Mouse (Mus musculus) layer of hippocampus, postnatal 25 days (tissue): Measurements from ENCODE around the gene Eml1. TPM values are rescaled to one million over a fixed set of nuclear protein-coding genes. Genes with fewer than 3 reads are reported as not detected.

ENCODE experiments used
- DNase-seq, 2 experiments: peaks; one replicate each; pipeline ENCODE4 v3.0.0; 2022; ENCODE audit warnings: mixed read lengths in 2 of 2, low spot score in 1 of 2; ENCODE audit errors: extremely low spot score in 1 of 2
- total RNA-seq, 2 experiments: library from RNA; stranded (reverse); gene quantifications; 2 replicates each; pipeline ENCODE4 v1.2.3; 2021

Eml1 gene
- total RNA-seq, 2 experiments from 2014 or later = 48.3 to 49.7 TPM

DNA sequence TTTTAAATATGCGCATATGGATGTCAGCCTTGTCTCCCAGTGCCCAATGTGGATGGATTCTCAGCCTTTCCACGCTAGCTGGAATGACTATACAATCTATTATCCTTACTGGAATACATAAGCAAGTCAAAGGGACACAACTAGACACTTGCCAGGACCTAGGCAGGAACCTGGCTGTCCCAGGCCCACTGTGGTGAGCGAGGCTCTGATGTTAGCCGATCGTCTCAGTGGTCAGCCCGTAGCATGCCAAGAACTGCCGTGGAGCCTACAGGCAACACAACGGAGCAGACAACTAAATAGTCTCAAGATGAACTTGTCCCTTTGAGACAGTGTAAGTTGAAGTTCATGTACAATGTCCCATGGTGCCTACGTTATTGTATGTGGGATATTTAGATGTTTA is 44.2 kb downstream of the Eml1 start:
- no peak for DNase-seq

DNA sequence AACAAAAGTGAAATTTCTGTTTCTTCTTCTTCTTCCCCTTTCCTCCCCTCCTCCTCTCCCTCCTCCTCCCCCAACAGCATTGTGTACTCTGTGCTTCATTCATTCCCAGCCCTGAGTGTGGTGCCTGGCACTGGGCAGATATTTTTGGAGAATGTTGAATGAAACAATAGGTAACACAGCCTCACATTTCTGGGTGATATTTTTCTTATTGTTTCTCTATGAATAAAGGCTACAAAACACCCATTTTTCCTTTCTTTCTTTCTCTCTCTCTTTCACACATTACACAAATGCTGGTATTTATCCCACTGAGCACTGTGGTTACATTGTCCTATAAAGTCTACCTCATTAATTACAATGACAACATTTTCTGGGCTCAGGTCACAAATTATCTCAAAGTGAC is 48.8 kb downstream of the Eml1 start:
- no peak for DNase-seq

DNA sequence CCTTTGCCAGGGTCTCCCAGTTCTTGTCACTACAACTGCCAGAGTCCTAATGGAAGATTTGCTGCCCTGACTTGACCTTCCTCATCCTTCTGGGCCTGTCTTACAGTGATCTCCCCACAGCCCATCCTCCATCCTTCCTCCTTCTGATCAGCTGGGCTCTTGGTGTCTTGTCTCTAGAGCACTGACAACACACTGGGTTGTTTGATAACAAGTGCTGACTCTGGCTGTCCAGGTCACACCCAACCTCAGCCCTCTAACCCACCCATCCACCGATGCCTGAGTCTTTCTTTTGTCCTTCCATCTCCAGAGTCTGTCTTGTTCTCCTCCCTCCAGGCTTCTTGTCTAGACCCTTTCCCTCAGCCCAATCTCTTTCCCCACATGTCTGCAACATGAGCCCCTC is 50.7 kb downstream of the Eml1 start:
- DNase-seq = no peak

DNA sequence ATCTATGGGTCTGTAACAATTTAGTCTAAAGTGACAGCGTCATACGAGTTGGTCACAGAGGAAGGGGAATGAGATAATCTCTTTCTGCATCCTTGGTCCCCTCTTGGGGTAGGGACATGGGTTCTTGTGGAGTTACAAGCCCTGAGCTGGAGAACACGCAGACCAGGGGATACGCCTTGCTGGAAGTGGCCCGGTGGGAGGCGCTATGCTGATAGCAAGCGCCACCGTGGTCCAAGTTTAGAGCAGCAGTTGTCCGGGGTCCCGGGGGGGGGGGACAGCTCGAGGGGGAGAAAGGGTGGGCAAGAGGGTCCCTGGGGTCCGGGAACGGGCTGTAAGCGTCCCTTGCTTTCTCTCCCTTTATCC is 51.7 kb downstream of the Eml1 start:
- DNase-seq = peak; percentile 44 to 48

DNA sequence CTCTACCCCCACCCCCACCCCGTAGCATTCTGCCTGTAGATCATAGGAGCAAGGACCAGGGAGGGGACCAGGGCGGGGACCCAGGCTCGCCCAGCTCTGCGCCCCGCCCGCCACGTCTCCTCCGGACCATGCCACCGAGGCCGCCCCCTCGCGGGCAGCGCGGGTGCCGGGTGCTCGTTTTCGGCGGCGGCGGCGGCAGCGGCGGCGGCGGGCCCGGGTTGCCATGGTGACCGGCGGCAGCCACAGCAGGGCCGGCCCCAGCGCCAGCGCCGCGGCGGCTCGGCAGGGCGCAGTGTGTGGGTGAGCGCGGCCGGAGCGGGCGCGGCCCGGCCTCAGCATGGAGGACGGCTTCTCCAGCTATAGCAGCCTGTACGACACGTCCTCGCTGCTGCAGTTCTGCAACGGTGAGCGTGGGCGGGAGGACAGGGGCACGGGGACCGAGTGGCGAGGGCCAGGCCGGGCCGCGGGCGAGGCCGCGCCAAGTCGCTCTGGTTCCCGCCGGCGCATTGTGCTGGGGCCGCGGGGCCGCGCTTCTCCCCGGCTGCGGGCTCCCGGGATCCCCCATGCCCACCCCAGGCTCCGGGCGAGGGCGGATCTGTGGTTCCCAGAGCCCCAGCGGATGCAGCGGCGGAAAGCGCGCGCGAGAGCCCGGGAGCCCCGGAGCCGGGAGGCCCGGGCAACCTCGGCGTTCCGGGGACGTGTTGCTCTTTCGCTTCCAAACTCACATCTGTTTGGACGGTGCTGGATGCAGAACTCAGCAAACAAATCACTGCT is 52.3 kb downstream of the Eml1 start:
- peak; percentile 83 to 91 for DNase-seq

DNA sequence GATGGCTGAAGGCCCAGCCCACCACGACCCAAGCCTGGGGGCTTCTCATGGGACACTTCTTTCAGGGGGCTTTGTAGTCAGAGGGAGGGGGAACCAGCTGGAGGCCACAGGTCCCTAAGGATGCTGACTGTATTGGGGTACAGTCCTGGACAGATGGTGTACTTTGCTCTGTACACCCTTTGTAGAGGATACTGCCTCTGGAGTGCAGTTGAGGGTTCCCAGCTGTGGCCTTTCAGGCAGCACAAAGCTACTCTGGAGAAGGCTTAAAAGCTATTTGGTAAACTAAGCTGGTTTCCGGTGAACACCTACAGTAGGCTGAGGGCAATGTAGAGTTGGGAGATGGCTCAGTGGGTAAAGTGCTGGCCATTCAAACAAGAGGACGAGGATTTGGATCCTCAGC is 60.2 kb downstream of the Eml1 start:
- DNase-seq = no peak

DNA sequence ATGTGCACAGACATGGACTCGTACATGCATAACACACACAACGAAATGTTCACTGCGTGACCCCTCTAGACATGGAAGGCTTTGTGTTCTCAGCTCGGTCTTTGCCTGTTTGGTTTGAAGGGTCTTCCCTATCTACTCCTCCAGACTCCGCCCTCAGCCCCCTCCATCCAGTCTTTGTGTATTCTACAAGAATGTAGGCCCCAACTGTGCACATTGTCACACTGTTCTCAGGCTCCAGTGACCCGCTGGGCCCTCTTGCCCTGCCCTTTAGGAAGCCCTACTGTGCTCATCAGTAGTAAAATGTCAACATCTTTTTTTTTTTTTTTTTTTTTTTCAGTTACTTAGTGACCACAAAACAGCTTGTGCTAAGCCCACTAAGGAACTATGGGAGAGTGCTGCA is 61.0 kb downstream of the Eml1 start:
- DNase-seq = no peak

DNA sequence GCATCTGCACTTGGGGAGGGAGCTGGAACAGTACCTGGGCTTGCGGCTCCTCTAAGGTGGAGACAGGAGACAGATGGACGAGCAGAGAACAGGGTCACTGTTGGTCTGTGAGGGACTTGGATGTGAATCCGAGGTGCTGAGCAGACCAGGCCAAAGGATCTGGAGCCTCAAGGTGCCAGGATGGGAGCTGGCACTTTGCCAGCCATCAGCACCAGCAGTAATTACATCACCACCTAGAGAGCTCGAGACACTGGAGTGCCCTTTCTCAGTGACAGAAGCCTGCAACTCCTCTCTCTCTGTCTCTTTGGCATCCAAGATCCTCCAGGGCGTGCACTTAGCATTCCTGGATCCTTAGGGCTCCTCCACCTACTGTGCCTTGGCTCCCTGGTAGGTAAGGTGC is 61.8 kb downstream of the Eml1 start:
- no peak for DNase-seq

DNA sequence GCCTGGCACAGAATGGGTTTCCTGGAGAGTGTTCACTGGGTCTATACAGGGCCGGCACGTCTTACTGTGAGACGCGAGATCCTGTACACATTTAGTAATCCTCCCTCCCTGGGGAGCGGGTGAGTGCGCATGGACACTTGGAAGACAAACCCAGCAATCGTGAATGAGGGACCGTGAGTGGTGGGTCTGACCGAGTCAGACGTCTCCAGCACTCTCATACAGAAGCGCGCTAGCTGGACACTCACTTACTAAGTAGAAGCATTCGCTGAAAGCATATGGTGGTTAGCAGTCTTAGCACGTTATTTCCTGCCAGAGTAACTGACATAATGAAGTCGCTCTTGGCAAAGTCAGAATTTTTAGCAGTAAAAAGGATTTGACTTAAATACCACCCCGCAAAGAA is 62.3 kb downstream of the Eml1 start:
- peak in 1 of 2 experiments; percentile 36 for DNase-seq

DNA sequence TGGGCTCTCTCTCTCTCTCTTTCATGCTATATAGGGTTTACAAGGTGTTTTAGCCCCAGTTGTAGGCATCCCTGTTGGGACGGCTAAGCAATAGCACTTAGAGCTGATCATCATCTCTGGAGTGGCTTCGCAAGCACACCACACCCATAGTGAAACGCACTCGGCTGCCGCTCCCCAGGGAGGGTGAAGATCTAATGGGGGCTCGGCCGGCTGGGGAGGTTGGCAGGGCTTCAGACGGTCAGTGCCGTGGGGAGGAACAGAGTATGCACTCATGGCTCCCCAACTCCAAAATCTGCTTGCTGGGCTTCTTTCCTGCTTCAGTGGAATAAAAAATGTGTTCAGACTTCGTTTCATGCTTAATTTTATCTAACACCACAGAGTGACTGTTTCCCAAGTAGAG is 62.7 kb downstream of the Eml1 start:
- DNase-seq = no peak

DNA sequence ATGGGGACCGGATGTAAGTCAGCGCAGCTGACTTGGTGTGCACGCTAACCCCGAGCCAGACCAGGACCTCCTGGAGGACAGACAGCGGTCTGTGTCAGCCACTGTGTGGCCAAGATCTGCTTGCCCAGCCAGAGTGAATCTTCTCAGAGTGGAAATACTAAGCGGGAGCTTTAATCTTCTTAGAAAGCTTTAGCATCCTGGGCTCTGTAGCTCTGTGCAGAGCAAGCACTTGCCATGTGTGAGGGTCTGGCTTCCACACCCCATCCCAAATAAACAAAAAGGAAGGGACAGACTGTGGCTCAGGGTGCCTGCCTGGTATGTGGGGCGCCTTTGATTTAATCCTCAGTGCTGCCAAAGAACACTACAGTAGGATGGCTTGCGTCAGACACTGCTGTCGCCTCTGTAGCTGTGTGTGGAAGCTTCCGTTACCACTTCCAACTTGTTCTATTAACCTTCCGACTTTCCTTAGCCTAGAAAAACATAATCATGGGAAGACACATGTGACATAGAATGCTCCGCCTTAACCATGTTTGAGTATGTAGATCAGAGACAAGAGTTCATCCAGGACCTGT is 64.8 kb downstream of the Eml1 start:
- no peak for DNase-seq

DNA sequence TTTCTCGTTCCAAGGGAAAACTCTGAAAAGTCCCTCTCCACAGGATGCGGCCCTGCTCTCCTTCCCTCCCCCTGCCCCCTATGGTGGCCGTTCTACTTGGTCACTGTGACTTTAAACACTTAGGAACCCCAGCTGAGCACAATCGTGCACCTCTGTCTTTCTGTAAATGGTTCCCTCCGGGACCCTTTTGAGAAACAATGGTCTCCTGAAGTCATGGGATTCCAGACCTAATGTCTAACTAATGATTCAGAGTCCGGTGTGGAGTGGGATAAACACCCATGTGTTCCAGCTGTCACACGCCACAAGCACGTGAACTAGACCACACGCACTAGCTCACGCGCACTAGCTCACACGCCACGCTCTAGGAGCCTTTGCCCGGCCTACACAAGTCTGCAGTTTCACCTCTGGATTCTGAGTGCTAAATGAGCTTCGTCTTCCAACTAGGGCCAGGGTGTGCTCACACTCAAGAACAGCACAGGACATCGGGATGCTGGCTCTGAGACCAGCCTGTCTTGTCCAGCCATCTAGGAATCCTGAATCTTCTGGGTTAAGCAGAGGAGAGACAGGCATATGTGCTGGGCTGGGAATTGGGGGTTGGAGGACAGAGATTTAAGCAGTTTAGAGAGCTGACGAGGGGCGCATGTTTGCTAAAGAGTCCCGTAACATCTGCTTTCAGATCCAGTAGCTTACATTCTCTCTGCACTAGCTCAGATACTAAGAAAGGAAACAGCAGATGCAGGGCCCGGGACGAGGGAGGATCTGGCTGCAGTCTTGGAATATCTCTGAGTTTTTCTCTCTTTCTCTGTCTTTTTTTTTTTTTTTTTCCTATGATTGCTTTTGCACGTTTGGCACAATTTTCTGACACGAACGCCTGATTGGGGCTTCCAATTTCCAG is 65.5 kb downstream of the Eml1 start:
- DNase-seq = no peak

DNA sequence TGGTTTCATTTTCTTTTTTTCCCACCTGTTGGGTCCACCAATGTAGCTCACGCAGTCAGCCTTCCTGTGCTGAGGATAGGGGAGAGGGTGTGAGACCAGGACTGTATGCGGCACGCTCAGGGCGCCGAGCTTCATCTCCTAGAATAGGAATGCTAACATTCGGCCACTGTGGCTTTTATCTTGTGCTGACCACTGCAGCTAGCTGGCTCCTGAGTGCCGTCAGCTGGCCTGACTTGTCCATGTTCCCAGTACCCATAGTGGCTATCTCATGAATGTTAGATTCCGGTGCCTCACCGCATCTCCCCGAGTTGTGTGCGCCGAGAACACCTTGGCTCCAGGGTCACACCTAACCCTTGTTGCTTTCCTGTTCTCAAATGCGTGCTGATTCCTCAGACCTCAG is 66.7 kb downstream of the Eml1 start:
- no peak for DNase-seq

DNA sequence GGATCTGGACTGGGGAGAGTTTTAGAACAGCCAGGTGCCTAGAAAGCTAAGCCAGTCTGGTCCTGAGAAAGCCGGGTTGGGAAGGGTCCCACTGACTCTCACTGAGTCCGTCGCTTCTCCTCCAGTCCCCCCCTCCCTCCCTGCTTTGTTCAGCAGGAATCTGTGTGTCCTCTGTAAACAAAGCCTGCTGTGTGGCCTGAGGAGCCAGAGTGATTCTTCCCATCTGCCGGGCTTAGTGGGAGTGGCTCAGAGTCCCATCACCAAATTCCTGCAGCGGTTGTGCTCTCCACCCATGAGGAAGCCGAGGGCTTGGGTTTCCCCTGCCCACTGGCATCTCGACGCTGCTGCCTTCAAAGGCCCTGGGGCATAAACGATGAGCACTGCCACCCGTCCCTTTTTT is 72.5 kb downstream of the Eml1 start:
- DNase-seq = no peak

DNA sequence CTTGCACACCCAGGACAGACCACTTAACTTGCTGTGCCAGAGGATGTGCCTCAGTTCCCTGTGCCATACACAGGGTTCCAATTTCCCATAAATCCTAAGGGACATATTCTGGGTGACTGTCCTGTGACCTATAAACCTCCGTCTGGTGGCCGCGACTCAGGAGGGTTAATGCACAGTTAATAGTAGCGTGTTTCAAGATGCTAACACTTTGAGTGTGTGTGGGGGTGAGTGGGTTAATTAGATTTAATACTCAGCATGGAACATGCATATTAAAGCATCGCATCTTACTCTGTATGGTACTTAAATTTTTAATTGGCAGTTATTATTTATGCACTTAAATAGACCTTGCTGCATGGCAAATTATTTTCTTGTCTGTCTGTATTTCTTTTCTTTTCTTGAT is 73.0 kb downstream of the Eml1 start:
- DNase-seq = no peak

DNA sequence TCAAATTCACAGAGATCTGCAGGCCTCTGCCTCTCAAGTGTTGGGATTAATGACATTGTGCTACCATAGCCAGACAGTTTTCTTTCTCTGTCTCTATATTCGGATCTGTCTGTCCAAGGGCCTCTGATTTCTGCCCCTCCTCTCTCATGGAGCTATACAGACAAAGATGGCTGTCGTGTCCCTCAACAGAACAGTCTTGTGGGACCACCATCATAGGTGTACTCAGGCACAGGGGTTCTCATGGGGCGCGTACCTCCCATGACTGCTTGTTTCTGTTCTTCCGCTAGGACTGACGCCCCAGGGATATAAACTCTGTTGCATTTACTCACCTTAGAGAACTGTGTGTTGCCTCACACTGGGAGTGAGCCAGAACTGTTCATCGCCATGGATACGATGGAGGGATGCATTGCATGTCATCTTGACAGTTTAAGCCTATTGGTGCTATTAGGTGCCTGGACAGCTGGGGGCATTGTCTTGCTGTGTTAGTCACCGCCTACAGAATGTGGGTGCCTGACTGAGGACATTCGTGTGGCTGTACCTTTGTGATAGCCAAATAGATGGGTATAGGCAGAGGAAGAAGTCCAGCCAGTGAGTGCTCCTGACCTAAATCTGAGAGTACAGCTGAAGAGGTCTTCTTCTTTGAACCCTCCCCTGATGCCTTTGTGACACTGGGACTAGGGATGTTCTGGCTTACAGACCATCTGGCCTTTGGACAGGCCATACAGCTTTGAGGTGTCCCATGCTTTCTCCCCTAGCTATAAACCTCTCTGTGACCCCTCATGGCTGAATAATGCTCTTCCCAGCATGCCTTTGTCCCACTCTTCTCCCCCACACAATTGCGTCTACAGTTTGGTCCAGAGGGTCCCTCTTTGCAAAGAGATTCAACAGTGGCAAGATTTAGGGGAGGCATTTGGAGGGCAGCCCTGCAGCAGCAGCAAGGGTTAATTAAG is 73.7 kb downstream of the Eml1 start:
- no peak for DNase-seq

DNA sequence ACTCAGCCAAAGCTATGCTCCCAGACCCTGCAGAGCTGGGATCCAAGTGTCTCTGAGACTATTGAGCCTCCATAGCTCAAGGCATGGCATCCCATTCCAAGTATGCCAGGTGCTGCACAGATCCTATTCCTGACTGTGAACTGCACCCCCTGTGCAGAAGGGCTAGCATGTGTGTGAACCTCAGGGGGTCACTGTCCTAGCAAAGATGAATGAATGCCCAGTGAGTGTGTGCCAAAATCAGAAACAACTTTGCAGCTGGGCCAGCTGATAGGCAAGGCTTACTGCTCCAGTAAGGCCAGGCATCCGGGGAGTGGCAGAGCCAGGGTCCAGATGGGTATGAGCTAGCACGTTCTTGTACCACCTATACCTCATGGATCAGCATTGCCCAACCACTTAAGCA is 76.0 kb downstream of the Eml1 start:
- no peak for DNase-seq

DNA sequence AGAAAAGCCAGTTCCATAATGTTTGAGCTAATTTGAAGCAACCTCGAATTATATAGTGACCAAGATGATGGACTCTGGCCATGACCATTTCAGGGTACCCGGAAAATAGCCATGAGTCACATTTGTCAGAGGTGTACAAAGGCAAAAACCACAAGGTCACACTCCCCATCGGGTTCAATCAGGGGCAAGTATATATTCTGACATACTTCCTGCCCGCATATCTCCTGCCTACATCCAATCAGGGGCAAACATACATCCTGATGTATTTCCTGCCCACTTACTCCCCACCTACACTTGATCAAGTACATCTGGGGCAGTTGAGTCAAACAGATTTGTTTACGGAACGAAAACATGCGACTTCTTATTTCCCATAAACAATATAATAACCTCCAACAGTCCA is 77.6 kb downstream of the Eml1 start:
- DNase-seq = no peak

DNA sequence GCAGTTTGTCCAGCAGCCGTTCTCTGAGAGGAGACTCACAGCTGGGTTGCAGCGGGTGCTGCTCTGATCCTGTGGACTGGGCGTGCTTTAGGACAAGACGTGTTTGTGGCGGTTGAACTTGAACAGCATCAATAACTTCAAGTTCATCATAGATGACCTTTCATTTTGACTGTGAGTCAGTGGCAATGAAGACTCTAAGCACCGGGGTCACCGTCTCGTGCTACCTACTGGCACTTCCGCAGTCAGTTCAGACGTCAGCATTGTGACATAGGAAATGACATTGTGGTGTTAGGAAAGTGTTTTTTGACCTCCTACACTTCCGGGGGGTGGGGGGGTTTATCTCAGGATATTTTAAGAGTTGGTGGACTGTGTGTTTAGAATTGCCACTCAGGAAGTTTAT is 79.2 kb downstream of the Eml1 start:
- no peak for DNase-seq

DNA sequence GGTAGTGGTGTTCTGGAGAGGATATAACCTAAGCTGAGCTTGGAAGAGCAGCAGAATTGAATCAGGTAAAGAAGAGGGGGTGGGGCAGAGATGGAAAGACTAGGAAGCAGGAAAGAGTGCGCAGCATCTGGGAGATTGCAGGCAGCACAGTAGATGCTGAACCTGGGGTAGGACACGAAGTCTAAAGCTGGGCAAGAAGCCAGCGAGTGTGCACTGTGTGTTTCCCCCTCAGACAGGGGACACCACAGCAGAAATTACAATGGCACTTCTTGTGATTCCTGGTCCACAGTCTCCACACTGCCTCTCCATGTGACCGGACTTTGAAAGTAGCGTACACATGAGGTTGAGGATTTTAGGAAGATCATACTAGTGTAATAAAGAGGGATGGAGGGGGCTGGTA is 79.8 kb downstream of the Eml1 start:
- DNase-seq = no peak
